Comparison of ENCODE assay signal across 24 mouse cellular contexts in the genomic region with DNA sequence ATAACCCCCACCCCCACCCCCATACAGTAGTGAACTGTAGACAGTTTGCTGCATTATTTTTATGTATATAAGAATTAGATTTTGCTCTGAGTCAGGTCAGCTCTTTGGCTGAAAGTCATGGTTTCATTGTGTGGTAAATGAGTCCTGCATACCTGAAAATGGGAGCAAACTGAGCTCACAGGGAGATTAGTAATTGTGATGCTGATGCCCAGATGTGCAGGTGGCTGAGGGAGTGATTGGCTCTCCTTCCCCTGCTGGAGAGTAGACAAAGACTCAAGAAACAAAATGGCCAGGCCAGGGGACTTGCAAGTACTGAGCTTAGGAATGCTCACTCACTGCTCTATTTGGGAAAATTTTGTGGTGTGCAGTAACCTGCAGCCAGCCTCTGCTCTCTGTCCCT. TPM values are rescaled to one million over a fixed set of nuclear protein-coding genes. Genes with fewer than 3 reads are reported as not detected.
DNase-seq lines count a peak whose midpoint lies in the region; ATAC-seq and TF ChIP-seq lines count a peak whose summit lies in the region.
"Had no signal": no experiment of that assay in that cellular context is flagged by ENCODE, and none has a peak within 500 bp of the region (broad histone marks: within the 10 kb centered on the region; RNA-seq: fewer than 3 reads in every experiment).

No protein-coding gene starts in this region.

- no peak overlapping the region for H3K27ac ChIP-seq in heart, adult 2 months
- H3K27ac ChIP-seq in midbrain, embryonic 15.5 days, result no peak overlapping the region
- H3K27ac ChIP-seq in midbrain, embryonic 16.5 days (ENCODE audit: low read length), result no peak overlapping the region
- H3K27ac ChIP-seq: hindbrain, embryonic 14.5 days; kidney, postnatal 0 days; lung, embryonic 15.5 days; neural tube, embryonic 15.5 days had no signal

- no peak for TF ChIP-seq EP300 in heart, adult 2 months (IDR thresholded peaks at IDR 0.05; ENCODE audit: insufficient read depth, low read depth, low read length)

- no peaks in the 10 kb centered on the region for H3K9me3 ChIP-seq in midbrain, embryonic 15.5 days
- no peaks in the 10 kb centered on the region for H3K9me3 ChIP-seq in midbrain, embryonic 16.5 days (replicated peaks; ENCODE audit: control insufficient read depth, low read length, poor library complexity, severe bottlenecking)
- H3K9me3 ChIP-seq: lung, embryonic 15.5 days; neural tube, embryonic 15.5 days had no signal

- H3K4me1 ChIP-seq in heart, adult 2 months (ENCODE audit: control insufficient read depth, insufficient read depth, low read length), result peaks cover 5% of the 10 kb centered on the region
- peaks cover 37% of the 10 kb centered on the region for H3K4me1 ChIP-seq in midbrain, embryonic 15.5 days
- H3K4me1 ChIP-seq in midbrain, embryonic 16.5 days (ENCODE audit: control insufficient read depth, insufficient read depth, low read length), result peaks cover 34% of the 10 kb centered on the region

- TF ChIP-seq CTCF in heart, adult 2 months (IDR thresholded peaks at IDR 0.05), result no peak

- H3K4me2 ChIP-seq in midbrain, embryonic 15.5 days, result no peak overlapping the region
- no peak overlapping the region for H3K4me2 ChIP-seq in midbrain, embryonic 16.5 days (ENCODE audit: low read length)
- H3K4me2 ChIP-seq: hindbrain, embryonic 14.5 days; lung, embryonic 15.5 days; neural tube, embryonic 15.5 days had no signal

- peaks cover 13% of the 10 kb centered on the region for H3K36me3 ChIP-seq in heart, adult 2 months (ENCODE audit: control insufficient read depth, insufficient read depth, low read length)
- H3K36me3 ChIP-seq in midbrain, embryonic 15.5 days (replicated peaks), result peaks cover 13% of the 10 kb centered on the region; the same call in 1 of the 2 replicates
- peaks cover 6% of the 10 kb centered on the region for H3K36me3 ChIP-seq in midbrain, embryonic 16.5 days (ENCODE audit: control insufficient read depth, insufficient read depth, low read length)

- peaks cover 5% of the 10 kb centered on the region for H3K79me2 ChIP-seq in heart, adult 2 months (replicated peaks; ENCODE audit: control insufficient read depth, insufficient read depth, low read length)

- no peak for TF ChIP-seq POLR2A in heart, adult 2 months (IDR thresholded peaks at IDR 0.05; ENCODE audit: insufficient read depth, low read depth, low read length)

- ATAC-seq in midbrain, embryonic 15.5 days (replicated peaks), result no peak
- ATAC-seq in midbrain, embryonic 16.5 days, result no peak
- ATAC-seq: inflammation-experienced regulatory T-cells, adult 6 months had no signal

- peak; percentile 74 for DNase-seq in heart, adult 11 months
- DNase-seq in heart, adult 2 months, result no peak
- peak; percentile 98 for DNase-seq in R1 (ENCODE audit: low read depth, low spot score)
- DNase-seq in left cerebral cortex, postnatal 4 days, result no peak
- DNase-seq in adrenal gland, adult (ENCODE audit: inconsistent age in 2 of 2, low spot score in 1 of 2), result no peak
- DNase-seq: adrenal gland, adult 2 months; B cell, adult 2 months; cerebellum, adult 11 months; cerebellum, adult 9-11 months; gastrocnemius, postnatal 25 days; kidney, adult 2 months; lung, postnatal 4 days; midbrain, embryonic 14.5 days; thymus, postnatal 36 days had no signal

- intact Hi-C loops in heart, adult 2 months (cut with DNase I), result no loop called here
- intact Hi-C loops in left cerebral cortex, postnatal 4 days (cut with DNase I), result no loop called here

- no peak overlapping the region for H3K4me3 ChIP-seq in heart, adult 2 months
- H3K4me3 ChIP-seq in midbrain, embryonic 15.5 days, result no peak overlapping the region
- H3K4me3 ChIP-seq in midbrain, embryonic 16.5 days (ENCODE audit: low read depth, low read length), result no peak overlapping the region
- H3K4me3 ChIP-seq: erythroblast, embryonic 14.5 days; lung, embryonic 15.5 days; myocyte; neural tube, embryonic 15.5 days had no signal

- no peak overlapping the region for H3K9ac ChIP-seq in heart, adult 2 months (ENCODE audit: low read depth, low read length)
- H3K9ac ChIP-seq in midbrain, embryonic 15.5 days, result 0 out of 2 replicates have a peak overlapping the region, but pooled peaks have one; percentile 8
- H3K9ac ChIP-seq in midbrain, embryonic 16.5 days (ENCODE audit: low read depth, low read length), result no peak overlapping the region
- H3K9ac ChIP-seq: hindbrain, embryonic 14.5 days; lung, embryonic 15.5 days; neural tube, embryonic 15.5 days had no signal

- no peaks in the 10 kb centered on the region for H3K27me3 ChIP-seq in heart, adult 2 months (ENCODE audit: control insufficient read depth, insufficient read depth, low read length)
- H3K27me3 ChIP-seq in midbrain, embryonic 15.5 days (replicated peaks), result no peaks in the 10 kb centered on the region
- no peaks in the 10 kb centered on the region for H3K27me3 ChIP-seq in midbrain, embryonic 16.5 days (ENCODE audit: control insufficient read depth, insufficient read depth, low read depth, low read length)
- H3K27me3 ChIP-seq: CH12.LX; lung, embryonic 15.5 days; neural tube, embryonic 15.5 days had no signal

RNA-seq across cellular contexts. Expression of a gene that starts 4.0 kb away (rescaled TPM):
- total RNA-seq in heart, adult 2 months (2021), result 10 to 100 TPM; 18.4 to 22.4 TPM
- polyA plus RNA-seq in heart, adult 2 months (2012; rRNA removed), result 65.6 and 72.4 TPM in 2 replicates
- polyA plus RNA-seq in midbrain, embryonic 15.5 days (2015; fragmentation: Nextera tagmentation; extraction: Ambion mirVana), result 33.2 and 35.9 TPM in 2 replicates
- polyA plus RNA-seq in midbrain, embryonic 16.5 days (2015; fragmentation: Nextera tagmentation; extraction: Ambion mirVana), result 32.7 and 33.6 TPM in 2 replicates
- 10 to 100 TPM; 30.9 to 31.1 TPM for total RNA-seq in left cerebral cortex, postnatal 4 days (2021)

RNA-seq across cellular contexts. Expression of a gene that starts 4.2 kb away (rescaled TPM):
- 10 to 100 TPM; 37.7 to 42.4 TPM for total RNA-seq in heart, adult 2 months (2021)
- polyA plus RNA-seq in heart, adult 2 months (2012; rRNA removed), result 18.2 and 30.2 TPM in 2 replicates
- polyA plus RNA-seq in midbrain, embryonic 15.5 days (2015; fragmentation: Nextera tagmentation; extraction: Ambion mirVana), result 87.4 and 87.5 TPM in 2 replicates
- 85.3 TPM in 2 replicates for polyA plus RNA-seq in midbrain, embryonic 16.5 days (2015; fragmentation: Nextera tagmentation; extraction: Ambion mirVana)
- 100 to 1,000 TPM; 100 to 103 TPM for total RNA-seq in left cerebral cortex, postnatal 4 days (2021)

RNA-seq across cellular contexts. Expression of a gene that starts 59.2 kb away (rescaled TPM):
- 100 to 1,000 TPM; 270 to 401 TPM for total RNA-seq in heart, adult 2 months (2021)
- polyA plus RNA-seq in heart, adult 2 months (2012; rRNA removed), result 48.7 and 100 TPM in 2 replicates
- 85.5 and 87.5 TPM in 2 replicates for polyA plus RNA-seq in midbrain, embryonic 15.5 days (2015; fragmentation: Nextera tagmentation; extraction: Ambion mirVana)
- polyA plus RNA-seq in midbrain, embryonic 16.5 days (2015; fragmentation: Nextera tagmentation; extraction: Ambion mirVana), result 106 and 113 TPM in 2 replicates
- 10 to 100 TPM; 57.0 to 58.0 TPM for total RNA-seq in left cerebral cortex, postnatal 4 days (2021)

Comparison
In these comparisons a context has a peak if more than half of its experiments do, and no peak if none do; other contexts are left out.
1. DNase-seq: peak in heart, adult 11 months (single experiment) and R1 (single experiment); none in heart, adult 2 months (0 of 2), left cerebral cortex, postnatal 4 days (single experiment) and adrenal gland, adult (0 of 2).